Mouse (Mus musculus): Measurements from ENCODE around the gene Ndufs2. TPM values are rescaled to one million over a fixed set of nuclear protein-coding genes. Genes with fewer than 3 reads are reported as not detected.

Gene Ndufs2
- polyA plus RNA-seq, 1 experiment from 2014 or later: 390 TPM

GRCm38 (mm10) chr1:171283188-171284160, 32.3 kb upstream of the Ndufs2 start:
- H3K27me3 ChIP-seq (ENCODE audit: insufficient read depth, poor library complexity, severe bottlenecking): no peaks in the 10 kb centered on the region
- peak; percentile 74 for DNase-seq (ENCODE audit: low spot score)
- H3K4me3 ChIP-seq: no peak overlapping the region
- H3K36me3 ChIP-seq: peaks cover 55% of the 10 kb centered on the region
- peaks cover 45% of the 10 kb centered on the region for H3K4me1 ChIP-seq
- WGBS: 93% methylated on average over 18 of the region's 18 CpGs
- no peak overlapping the region for H3K27ac ChIP-seq
- H3K9me3 ChIP-seq: no peaks in the 10 kb centered on the region

- DNase-seq (ENCODE audit: low spot score): peak; percentile 72
- H3K36me3 ChIP-seq: peaks cover 63% of the 10 kb centered on the region
- H3K27me3 ChIP-seq (ENCODE audit: insufficient read depth, poor library complexity, severe bottlenecking): no peaks in the 10 kb centered on the region
- H3K4me1 ChIP-seq: peaks cover 39% of the 10 kb centered on the region
- H3K9me3 ChIP-seq: no peaks in the 10 kb centered on the region
- 72% methylated on average over 18 of the region's 18 CpGs for WGBS
- peak overlapping the region; percentile 77 for H3K4me3 ChIP-seq
- peak overlapping the region; percentile 83; the same call in 1 of the 2 replicates for H3K27ac ChIP-seq
These were observed 31.1 kb upstream of the Ndufs2 start for GRCm38 (mm10) chr1:171282086-171282805.

- H3K27me3 ChIP-seq (ENCODE audit: insufficient read depth, poor library complexity, severe bottlenecking): no peaks in the 10 kb centered on the region
- H3K4me1 ChIP-seq: peaks cover 31% of the 10 kb centered on the region
- H3K27ac ChIP-seq: peak overlapping the region; percentile 83
- H3K4me3 ChIP-seq: peak overlapping the region; percentile 77
- H3K9me3 ChIP-seq: no peaks in the 10 kb centered on the region
- peaks cover 68% of the 10 kb centered on the region for H3K36me3 ChIP-seq
- WGBS: under 1% methylated on average over 10 of the region's 10 CpGs
- DNase-seq (ENCODE audit: low spot score): no peak
These were observed 30.3 kb upstream of the Ndufs2 start for GRCm38 (mm10) chr1:171281528-171281923.

- Histone ChIP-seq H3K4me3 (peak within 1 kb of the TSS; percentile 77), H3K9me3 (no peaks in the 10 kb centered on the region), H3K27me3 (ENCODE audit: insufficient read depth, poor library complexity, severe bottlenecking) (no peaks in the 10 kb centered on the region), H3K27ac (peak within 1 kb of the TSS; percentile 83), H3K36me3 (peaks cover 68% of the 10 kb centered on the region), H3K4me1 (peaks cover 30% of the 10 kb centered on the region)
- under 1% methylated on average over 26 of the region's 26 CpGs for WGBS
- peak; percentile 99 for DNase-seq (ENCODE audit: low spot score)
These were observed 29.8 kb upstream of the Ndufs2 start, which contains the start of gene Ppox for GRCm38 (mm10) chr1:171280916-171281527. TSS of gene Ppox (minus strand) at chr1:171281186.

GRCm38 (mm10) chr1:171280250-171280915, 29.2 kb upstream of the Ndufs2 start:
- peak overlapping the region; percentile 77 for H3K4me3 ChIP-seq
- WGBS: 1% methylated on average over 25 of the region's 25 CpGs
- DNase-seq (ENCODE audit: low spot score): peak; percentile 76
- no peaks in the 10 kb centered on the region for H3K27me3 ChIP-seq (ENCODE audit: insufficient read depth, poor library complexity, severe bottlenecking)
- H3K36me3 ChIP-seq: peaks cover 68% of the 10 kb centered on the region
- H3K9me3 ChIP-seq: no peaks in the 10 kb centered on the region
- H3K27ac ChIP-seq: peak overlapping the region; percentile 83
- peaks cover 24% of the 10 kb centered on the region for H3K4me1 ChIP-seq

GRCm38 (mm10) chr1:171279721-171280120, 28.5 kb upstream of the Ndufs2 start:
- peak overlapping the region; percentile 77 for H3K4me3 ChIP-seq
- peaks cover 24% of the 10 kb centered on the region for H3K4me1 ChIP-seq
- H3K9me3 ChIP-seq: no peaks in the 10 kb centered on the region
- H3K27ac ChIP-seq: peak overlapping the region; percentile 83
- no peaks in the 10 kb centered on the region for H3K27me3 ChIP-seq (ENCODE audit: insufficient read depth, poor library complexity, severe bottlenecking)
- DNase-seq (ENCODE audit: low spot score): peak; percentile 71
- peaks cover 68% of the 10 kb centered on the region for H3K36me3 ChIP-seq
- 55% methylated on average over 5 of the region's 5 CpGs for WGBS

GRCm38 (mm10) chr1:171279012-171279705, 28.0 kb upstream of the Ndufs2 start:
- peak; percentile 72 for DNase-seq (ENCODE audit: low spot score)
- 86% methylated on average over 14 of the region's 14 CpGs for WGBS
- peaks cover 70% of the 10 kb centered on the region for H3K36me3 ChIP-seq
- peaks cover 24% of the 10 kb centered on the region for H3K4me1 ChIP-seq
- no peaks in the 10 kb centered on the region for H3K27me3 ChIP-seq (ENCODE audit: insufficient read depth, poor library complexity, severe bottlenecking)
- peak overlapping the region; percentile 83; the same call in 1 of the 2 replicates for H3K27ac ChIP-seq
- H3K4me3 ChIP-seq: peak overlapping the region; percentile 77
- H3K9me3 ChIP-seq: no peaks in the 10 kb centered on the region

GRCm38 (mm10) chr1:171278436-171278835, 27.2 kb upstream of the Ndufs2 start:
- DNase-seq (ENCODE audit: low spot score): peak; percentile 63
- no peaks in the 10 kb centered on the region for H3K27me3 ChIP-seq (ENCODE audit: insufficient read depth, poor library complexity, severe bottlenecking)
- 95% methylated on average over 8 of the region's 8 CpGs for WGBS

GRCm38 (mm10) chr1:171277736-171278135, 26.5 kb upstream of the Ndufs2 start:
- 84% methylated on average over 10 of the region's 10 CpGs for WGBS

More at GRCm38 (mm10) chr1:171278436-171278835, 27.2 kb upstream of the Ndufs2 start:
- Histone ChIP-seq H3K27ac (no peak overlapping the region), H3K4me1 (peaks cover 24% of the 10 kb centered on the region), H3K36me3 (peaks cover 71% of the 10 kb centered on the region), H3K9me3 (no peaks in the 10 kb centered on the region), H3K4me3 (no peak overlapping the region)

GRCm38 (mm10) chr1:171276110-171276748, 25.0 kb upstream of the Ndufs2 start:
- no peaks in the 10 kb centered on the region for H3K9me3 ChIP-seq
- H3K27me3 ChIP-seq (ENCODE audit: insufficient read depth, poor library complexity, severe bottlenecking): no peaks in the 10 kb centered on the region
- H3K27ac ChIP-seq: no peak overlapping the region
- no peak overlapping the region for H3K4me3 ChIP-seq
- H3K36me3 ChIP-seq: peaks cover 74% of the 10 kb centered on the region
- 91% methylated on average over 14 of the region's 14 CpGs for WGBS
- no peak for DNase-seq (ENCODE audit: low spot score)
- peaks cover 17% of the 10 kb centered on the region for H3K4me1 ChIP-seq

More at GRCm38 (mm10) chr1:171277736-171278135, 26.5 kb upstream of the Ndufs2 start:
- Histone ChIP-seq H3K27ac (no peak overlapping the region), H3K36me3 (peaks cover 71% of the 10 kb centered on the region), H3K27me3 (ENCODE audit: insufficient read depth, poor library complexity, severe bottlenecking) (no peaks in the 10 kb centered on the region), H3K4me1 (peaks cover 24% of the 10 kb centered on the region), H3K9me3 (no peaks in the 10 kb centered on the region), H3K4me3 (no peak overlapping the region)
- peak; percentile 70 for DNase-seq (ENCODE audit: low spot score)

- peaks cover 74% of the 10 kb centered on the region for H3K36me3 ChIP-seq
- 89% methylated on average over 11 of the region's 11 CpGs for WGBS
These were observed 24.1 kb upstream of the Ndufs2 start for GRCm38 (mm10) chr1:171275144-171275734.

More at GRCm38 (mm10) chr1:171275144-171275734, 24.1 kb upstream of the Ndufs2 start:
- Histone ChIP-seq H3K27ac (no peak overlapping the region), H3K9me3 (no peaks in the 10 kb centered on the region), H3K4me3 (no peak overlapping the region), H3K27me3 (ENCODE audit: insufficient read depth, poor library complexity, severe bottlenecking) (no peaks in the 10 kb centered on the region), H3K4me1 (peaks cover 22% of the 10 kb centered on the region)
- DNase-seq (ENCODE audit: low spot score): no peak

Data from heart, embryonic 10.5 days (tissue).